In genomic region chr9:35092904-35093303, GRCm38 (mm10) we compare ENCODE assay signal across 31 mouse cellular contexts.
"Had no signal": no experiment of that assay in that cellular context is flagged by ENCODE, and none has a peak within 500 bp of the region (broad histone marks: within the 10 kb centered on the region; RNA-seq: fewer than 3 reads in every experiment).

No protein-coding gene starts in this region.

- H3K36me3 ChIP-seq: heart, embryonic 10.5 days; heart, embryonic 12.5 days; heart, embryonic 13.5 days; heart, embryonic 15.5 days; hindbrain, embryonic 10.5 days; hindbrain, embryonic 12.5 days; hindbrain, embryonic 13.5 days; hindbrain, embryonic 15.5 days; kidney, embryonic 15.5 days had no signal

- H3K27me3 ChIP-seq: heart, embryonic 12.5 days; heart, embryonic 13.5 days; heart, embryonic 15.5 days; hindbrain, embryonic 12.5 days; hindbrain, embryonic 13.5 days; hindbrain, embryonic 15.5 days; kidney, embryonic 15.5 days had no signal

- ATAC-seq: hindbrain, embryonic 16.5 days; hindbrain, postnatal 0 days; inflammation-experienced regulatory T-cells, adult 6 months had no signal

- H3K9me3 ChIP-seq: heart, embryonic 10.5 days; heart, embryonic 12.5 days; heart, embryonic 13.5 days; heart, embryonic 15.5 days; hindbrain, embryonic 10.5 days; hindbrain, embryonic 12.5 days; hindbrain, embryonic 13.5 days; hindbrain, embryonic 15.5 days; kidney, embryonic 15.5 days had no signal

- DNase-seq: heart, adult 2 months; heart, postnatal 14 days; heart, postnatal 36 days; heart, postnatal 4 days; kidney, adult 11 months; kidney, adult 18-20 months; kidney, adult 8-10 months; kidney, adult 9 months; kidney, postnatal 10 days; kidney, postnatal 14 days; kidney, postnatal 25 days; kidney, postnatal 36 days; kidney, postnatal 4 days; layer of hippocampus, adult 9-11 months; layer of hippocampus, postnatal 36 days had no signal

- H3K27ac ChIP-seq: heart, adult 2 months; heart, embryonic 10.5 days; heart, embryonic 13.5 days; heart, embryonic 15.5 days; hindbrain, embryonic 10.5 days; hindbrain, embryonic 12.5 days; hindbrain, embryonic 13.5 days; hindbrain, embryonic 14.5 days; hindbrain, embryonic 15.5 days; hindbrain, postnatal 0 days; kidney, embryonic 15.5 days; kidney, postnatal 0 days; layer of hippocampus, adult 2 months had no signal

- H3K4me3 ChIP-seq: heart, adult 2 months; heart, embryonic 10.5 days; heart, embryonic 12.5 days; heart, embryonic 13.5 days; heart, embryonic 15.5 days; hindbrain, embryonic 10.5 days; hindbrain, embryonic 12.5 days; hindbrain, embryonic 13.5 days; hindbrain, embryonic 15.5 days; kidney, embryonic 15.5 days; layer of hippocampus, adult 2 months had no signal

- H3K9ac ChIP-seq: heart, embryonic 12.5 days; heart, embryonic 13.5 days; heart, embryonic 15.5 days; hindbrain, embryonic 12.5 days; hindbrain, embryonic 13.5 days; hindbrain, embryonic 14.5 days; hindbrain, embryonic 15.5 days; kidney, embryonic 15.5 days had no signal

- H3K4me1 ChIP-seq: hindbrain, embryonic 10.5 days; hindbrain, embryonic 12.5 days; hindbrain, embryonic 13.5 days; hindbrain, embryonic 15.5 days; kidney, embryonic 15.5 days had no signal

- H3K4me2 ChIP-seq: heart, embryonic 11.5 days; heart, embryonic 12.5 days; heart, embryonic 13.5 days; heart, embryonic 15.5 days; hindbrain, embryonic 12.5 days; hindbrain, embryonic 13.5 days; hindbrain, embryonic 14.5 days; hindbrain, embryonic 15.5 days; kidney, embryonic 15.5 days had no signal
